Mouse (Mus musculus): ENCODE results near the gene Padi4.

DNA sequence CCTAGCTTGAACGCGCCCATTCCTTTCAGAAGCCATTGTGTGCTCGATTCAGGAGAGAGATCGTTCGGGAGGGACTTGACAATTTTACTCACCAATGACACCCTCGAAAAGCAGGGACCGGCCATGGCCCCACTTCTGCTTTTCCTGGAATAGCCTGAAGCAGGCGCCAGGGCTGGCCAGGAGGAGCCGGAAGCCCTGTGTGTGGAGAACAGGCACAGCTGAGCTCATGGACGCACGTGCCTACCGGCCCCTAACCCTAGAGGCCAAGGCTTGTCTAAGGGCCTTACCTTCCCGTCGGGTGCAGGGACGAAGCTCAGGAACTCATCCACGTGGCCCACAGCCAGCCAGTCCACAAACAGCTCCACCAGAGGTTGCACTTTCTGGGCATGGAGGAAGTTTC, 17.0 kb upstream of the Padi4 start:
- TF ChIP-seq GATA1 (IDR thresholded peaks at IDR 0.05; ENCODE audit: borderline replicate concordance, low read length) (no peak), FLI1 (IDR thresholded peaks at IDR 0.05; ENCODE audit: low read length) (no peak)

Measured in megakaryocyte, embryonic 14.5 days (primary cell).